Mouse (Mus musculus) mature B cell (primary cell): ENCODE data around the gene Cpeb2.

Experiments used
- in situ Hi-C: fragments of 300-500 bp; cut with MboI; formaldehyde crosslinking; loops from 2 replicates; pipeline ENCODE4 v1.14.3; 2019

The Cpeb2 gene

DNA sequence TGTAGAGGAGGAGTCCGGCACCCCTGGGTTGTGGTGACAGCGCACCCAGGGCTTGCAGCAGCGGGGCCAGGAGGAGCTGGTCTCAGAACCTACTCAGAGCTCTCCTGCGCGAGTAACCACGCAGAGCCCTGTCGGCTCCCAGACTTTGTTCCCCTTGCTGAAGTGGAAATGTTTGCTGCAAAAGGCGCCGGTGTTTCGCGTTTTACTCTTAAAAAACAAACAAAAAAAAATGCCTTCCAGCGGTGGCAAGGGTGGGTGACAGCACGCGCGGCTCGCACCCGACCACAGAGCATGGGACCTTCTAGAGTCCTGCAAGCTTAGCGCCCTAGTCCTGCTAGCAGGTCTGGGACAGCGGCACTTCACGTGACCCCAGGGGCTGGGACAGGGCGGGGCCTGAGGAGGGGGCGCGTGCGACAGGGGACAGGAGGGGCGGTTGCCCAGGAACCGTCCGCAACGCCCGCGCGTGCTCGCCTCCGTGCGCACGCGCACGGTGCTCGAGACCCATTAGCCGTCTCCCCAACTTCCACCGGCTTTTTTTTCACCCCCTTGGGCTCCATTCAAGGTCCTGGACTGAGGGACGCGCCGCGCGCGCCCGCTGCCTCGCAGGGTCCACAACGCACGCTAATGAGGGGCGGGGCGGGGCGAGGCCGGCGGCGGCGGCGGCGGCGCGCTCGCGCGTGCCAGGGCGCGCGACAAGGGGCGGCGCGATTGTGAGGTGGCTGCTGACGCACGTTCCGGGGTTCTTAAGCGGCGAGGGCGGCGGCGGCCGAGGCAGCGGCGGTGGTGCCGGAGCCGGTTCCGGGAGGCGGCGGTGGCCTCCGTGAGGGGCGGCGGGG lies at the start of gene Cpeb2:
Gene Cpeb2, plus strand, starts transcription at position 691 of the 836 bp plus-strand sequence.
- in situ Hi-C loops, result loop anchor here (25.0 kb wide), 1 partner anchor 1005 kb away; the partner anchor contains the start of gene Tapt1

GRCm38 (mm10) chr5:43183556-43183955 lies 49.4 kb upstream of the Cpeb2 start:
- in situ Hi-C loops, result no loop called here

GRCm38 (mm10) chr5:43184834-43185233 lies 48.1 kb upstream of the Cpeb2 start:
- in situ Hi-C loops, result no loop called here

DNA sequence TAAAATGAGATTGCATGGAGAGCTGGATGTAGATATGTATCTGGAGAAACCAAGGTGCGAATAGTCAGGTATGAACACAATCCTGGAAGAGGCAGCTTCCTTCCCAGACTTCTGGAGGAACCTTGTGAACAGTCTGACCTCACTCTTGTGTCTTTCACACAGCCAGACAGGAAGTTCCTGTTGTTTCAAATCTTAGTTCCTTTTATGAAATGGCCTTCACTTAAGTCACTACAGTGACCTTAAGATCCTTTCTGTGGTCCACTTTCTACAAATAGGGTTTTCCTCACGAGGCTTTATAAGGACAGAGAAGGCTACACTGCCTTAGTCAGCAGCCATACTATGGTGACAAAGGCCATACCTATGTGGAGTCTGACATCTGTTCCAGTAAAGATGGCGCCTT lies 47.5 kb upstream of the Cpeb2 start:
- in situ Hi-C loops, result no loop called here

GRCm38 (mm10) chr5:43200686-43201085 lies 32.3 kb upstream of the Cpeb2 start:
- in situ Hi-C loops, result no loop called here

- in situ Hi-C loops, result no loop called here
These were observed 26.4 kb upstream of the Cpeb2 start for GRCm38 (mm10) chr5:43206495-43207053.

GRCm38 (mm10) chr5:43217468-43217867 lies 15.5 kb upstream of the Cpeb2 start:
- in situ Hi-C loops, result no loop called here

DNA sequence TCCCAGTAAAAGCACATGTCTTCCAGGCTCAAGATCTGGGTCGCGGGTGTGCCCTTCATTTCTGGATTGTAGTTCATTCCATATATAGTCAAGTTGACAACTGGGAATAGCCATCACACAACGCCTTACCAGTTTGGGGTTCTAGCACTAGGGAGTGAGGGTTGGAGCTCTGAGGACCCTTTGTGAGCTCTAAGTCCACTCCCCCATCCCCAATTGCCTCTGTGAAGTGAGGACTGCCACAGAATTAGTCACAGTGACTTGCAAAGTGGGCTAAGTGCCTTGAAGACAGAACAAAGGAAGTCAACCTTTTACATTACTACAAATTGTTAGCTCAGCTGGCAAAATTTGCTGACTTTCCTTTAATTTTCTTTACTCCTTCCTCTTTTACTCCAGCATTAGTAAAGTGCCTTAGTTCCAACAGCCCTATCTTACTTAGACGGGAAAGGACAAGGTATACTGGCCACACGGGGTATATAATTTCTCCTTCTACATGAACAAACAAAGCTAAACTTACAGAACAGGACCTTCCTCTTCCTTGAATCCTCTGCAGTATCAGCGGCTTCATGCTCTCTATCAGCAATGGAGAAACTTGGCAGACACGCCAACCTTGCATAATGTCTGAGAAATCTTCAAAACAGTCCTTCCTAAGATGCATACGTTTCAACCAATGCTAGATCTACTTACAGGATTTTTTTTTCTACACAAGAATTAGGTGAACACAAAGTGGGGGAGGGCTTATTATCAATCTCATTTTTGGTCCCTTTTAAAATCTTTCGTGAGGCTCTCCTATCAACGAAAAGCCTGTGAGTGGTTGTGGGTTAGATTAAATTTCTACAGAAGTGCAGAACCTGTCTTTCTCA lies 14.8 kb upstream of the Cpeb2 start:
- in situ Hi-C loops, result no loop called here

GRCm38 (mm10) chr5:43218847-43219132 lies 14.2 kb upstream of the Cpeb2 start:
- in situ Hi-C loops, result no loop called here

DNA sequence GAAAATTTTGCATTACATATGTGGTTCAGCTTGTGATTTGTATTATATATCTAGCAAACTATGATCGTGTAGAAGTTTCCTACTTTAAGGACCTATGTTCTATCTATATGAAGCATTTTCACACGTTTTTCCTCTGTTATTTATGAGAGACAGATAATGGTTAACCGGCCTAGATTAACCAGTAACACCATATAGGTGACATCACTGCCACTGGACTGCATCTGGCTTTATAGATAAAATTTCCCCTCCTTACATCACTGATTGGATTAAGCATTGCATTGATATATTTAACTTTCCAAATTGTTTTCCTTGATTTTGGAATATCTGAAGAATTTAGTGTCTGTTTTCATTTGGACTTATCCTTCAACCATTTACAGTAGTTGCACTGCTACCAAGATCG lies 9.6 kb upstream of the Cpeb2 start:
- in situ Hi-C loops, result no loop called here

GRCm38 (mm10) chr5:43224245-43224644 lies 8.7 kb upstream of the Cpeb2 start:
- in situ Hi-C loops, result no loop called here

GRCm38 (mm10) chr5:43226160-43226559 lies 6.8 kb upstream of the Cpeb2 start:
- in situ Hi-C loops, result loop anchor here (25.0 kb wide), 1 partner anchor 1011 kb away; the partner anchor contains the start of gene Tapt1

- in situ Hi-C loops, result loop anchor here (25.0 kb wide), 1 partner anchor 1010 kb away; the partner anchor contains the start of gene Tapt1
These were observed 5.4 kb upstream of the Cpeb2 start for GRCm38 (mm10) chr5:43227607-43228006.

DNA sequence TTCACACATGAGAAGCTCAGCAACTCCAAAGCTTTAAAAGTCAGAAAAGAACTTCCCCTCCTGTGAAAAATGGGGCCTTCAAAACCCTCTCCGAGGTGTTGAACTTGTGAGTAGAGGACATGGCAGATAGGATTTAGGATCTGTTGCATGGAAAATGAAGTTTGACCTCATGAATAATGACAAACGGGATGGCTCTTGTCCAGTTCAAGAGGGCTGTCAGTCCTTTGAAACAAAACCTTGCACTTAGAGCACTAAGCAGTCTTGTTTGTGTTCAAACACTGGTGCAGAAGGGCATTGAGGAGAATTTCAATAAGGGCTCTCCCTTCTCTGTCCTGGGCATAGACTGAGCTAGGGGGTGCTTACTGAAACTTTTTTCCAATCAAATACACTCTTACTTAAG lies 1.9 kb upstream of the Cpeb2 start:
- in situ Hi-C loops, result loop anchor here (25.0 kb wide), 1 partner anchor 1006 kb away; the partner anchor contains the start of gene Tapt1

DNA sequence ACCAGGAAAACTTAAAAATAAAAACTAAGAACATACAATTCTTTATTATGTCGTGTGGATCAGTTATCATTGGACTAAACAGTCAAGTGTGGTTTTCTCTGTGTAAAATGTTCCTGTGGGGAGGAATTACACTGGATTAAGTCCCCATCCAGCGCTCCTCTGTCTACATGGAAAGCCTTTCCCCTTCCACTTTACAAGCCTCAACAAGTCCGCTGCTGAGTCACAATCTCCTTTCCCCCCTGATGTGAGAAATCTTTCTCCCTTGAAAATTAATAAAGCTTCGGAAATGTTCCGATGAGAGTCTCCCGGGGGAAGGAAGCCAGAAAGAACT lies 856 bp upstream of the Cpeb2 start:
- in situ Hi-C loops, result loop anchor here (25.0 kb wide), 1 partner anchor 1005 kb away; the partner anchor contains the start of gene Tapt1

- in situ Hi-C loops, result loop anchor here (25.0 kb wide), 1 partner anchor 1004 kb away; the partner anchor contains the start of gene Tapt1
These were observed 579 bp downstream of the Cpeb2 start for GRCm38 (mm10) chr5:43233316-43234181.

DNA sequence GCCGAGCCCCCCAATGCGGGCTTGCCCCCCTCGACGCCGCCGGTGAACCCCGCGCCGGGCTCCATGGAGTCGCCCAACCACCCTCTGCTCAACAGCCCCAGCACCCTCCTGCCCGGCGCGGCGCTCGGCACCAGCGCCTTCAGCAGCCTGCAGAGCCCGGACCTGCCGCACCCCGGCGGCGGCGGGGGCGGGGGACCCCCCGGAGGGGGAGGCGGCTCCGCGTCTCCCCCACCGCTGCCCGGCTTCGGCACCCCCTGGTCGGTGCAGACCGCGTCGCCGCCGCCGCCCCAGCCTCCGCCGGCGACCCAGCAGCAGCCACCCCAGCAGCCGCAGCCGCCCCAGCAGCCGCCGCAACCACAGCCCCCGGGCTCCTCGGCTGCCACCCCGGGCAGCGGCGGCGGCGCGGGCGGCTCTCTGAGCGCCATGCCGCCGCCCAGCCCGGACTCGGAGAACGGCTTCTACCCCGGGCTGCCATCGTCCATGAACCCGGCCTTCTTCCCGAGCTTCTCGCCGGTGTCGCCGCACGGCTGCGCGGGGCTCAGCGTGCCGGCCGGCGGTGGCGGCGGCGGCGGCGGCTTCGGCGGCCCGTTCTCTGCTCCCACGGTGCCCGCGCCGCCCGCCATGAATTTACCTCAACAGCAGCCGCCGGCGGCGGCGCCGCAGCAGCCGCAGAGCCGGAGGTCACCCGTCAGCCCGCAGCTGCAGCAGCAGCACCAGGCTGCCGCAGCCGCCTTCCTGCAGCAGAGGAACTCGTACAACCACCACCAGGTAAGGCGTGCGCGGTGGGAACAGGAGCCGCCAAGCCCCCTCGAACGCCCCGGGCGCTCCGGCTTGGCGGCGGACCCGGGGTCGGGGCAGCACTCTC lies 1.6 kb downstream of the Cpeb2 start:
- in situ Hi-C loops, result loop anchor here (25.0 kb wide), 1 partner anchor 1003 kb away; the partner anchor contains the start of gene Tapt1

GRCm38 (mm10) chr5:43235186-43235785 lies 2.3 kb downstream of the Cpeb2 start:
- in situ Hi-C loops, result loop anchor here (25.0 kb wide), 1 partner anchor 1002 kb away; the partner anchor contains the start of gene Tapt1

DNA sequence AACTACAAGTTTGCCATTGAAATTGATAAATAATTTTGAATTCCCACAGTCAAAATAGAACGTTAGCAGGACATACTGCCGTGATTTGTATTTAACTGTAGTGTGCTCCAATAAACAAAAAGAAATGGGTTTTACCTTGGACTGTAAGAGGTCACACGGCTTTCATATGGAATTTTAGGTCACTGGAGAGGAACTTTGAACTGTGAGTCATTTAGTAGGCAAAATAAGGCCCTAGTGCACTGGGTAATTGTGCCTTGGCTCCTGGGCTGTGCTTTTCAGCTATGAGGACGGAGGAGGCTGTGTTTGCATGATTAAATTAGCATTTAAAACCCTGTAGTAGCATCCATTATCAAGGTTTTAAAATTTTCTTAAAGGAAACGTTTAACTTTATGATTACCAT lies 3.0 kb downstream of the Cpeb2 start:
- in situ Hi-C loops, result loop anchor here (25.0 kb wide), 1 partner anchor 1001 kb away; the partner anchor contains the start of gene Tapt1

DNA sequence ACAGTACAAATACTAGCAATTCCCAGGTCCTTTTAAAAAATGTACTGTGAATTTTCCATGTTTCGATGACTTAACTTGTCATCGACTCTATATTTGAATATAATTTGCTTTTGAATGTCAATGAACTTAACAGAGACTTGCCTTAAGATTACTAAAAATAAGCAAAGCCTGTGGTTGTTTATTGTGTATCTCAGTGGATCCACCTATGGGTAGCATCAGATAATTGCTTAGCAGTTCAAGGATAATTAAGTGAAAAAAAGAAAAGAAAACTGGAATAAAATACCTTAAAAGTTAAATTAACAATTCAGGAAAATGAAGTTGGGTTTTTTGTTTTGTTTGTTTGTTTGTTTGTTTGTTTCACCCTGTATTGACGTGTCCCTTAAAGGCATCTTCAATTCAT lies 3.5 kb downstream of the Cpeb2 start:
- in situ Hi-C loops, result loop anchor here (25.0 kb wide), 1 partner anchor 1001 kb away; the partner anchor contains the start of gene Tapt1
